Mouse (Mus musculus): Measurements from ENCODE around the gene Nfatc2.

DNA sequence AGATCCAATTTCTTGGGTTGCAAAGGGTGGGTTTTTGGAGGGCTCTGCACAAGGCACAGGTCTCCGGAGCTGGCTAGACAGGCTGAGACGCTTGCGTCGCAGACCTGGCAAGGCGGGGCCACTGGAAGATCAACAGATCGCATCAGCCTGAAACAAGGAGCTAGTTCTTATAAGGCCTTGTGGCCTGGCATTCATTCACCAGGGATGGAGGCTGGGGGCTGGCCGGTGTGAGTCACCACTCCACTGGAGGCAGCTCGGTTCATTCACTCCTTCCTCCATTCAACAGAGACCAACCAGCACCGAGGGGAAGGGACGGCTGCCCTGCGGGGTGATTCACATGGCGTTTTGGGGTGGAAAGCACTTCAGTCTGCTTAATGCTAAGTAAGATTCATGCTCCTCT, 52.1 kb downstream of the Nfatc2 start:
- TF ChIP-seq CTCF (IDR thresholded peaks at IDR 0.05; ENCODE audit: low read depth, low read length) (no peak), POLR2A (IDR thresholded peaks at IDR 0.05; ENCODE audit: borderline replicate concordance, low read depth, low read length) (no peak)
